Mouse (Mus musculus): ENCODE measurements around the gene Nat9. TPM values are rescaled to one million over a fixed set of nuclear protein-coding genes. Genes with fewer than 3 reads are reported as not detected.

The Nat9 gene
- polyA plus RNA-seq, 1 experiment from 2014 or later = 23.6 TPM

DNA sequence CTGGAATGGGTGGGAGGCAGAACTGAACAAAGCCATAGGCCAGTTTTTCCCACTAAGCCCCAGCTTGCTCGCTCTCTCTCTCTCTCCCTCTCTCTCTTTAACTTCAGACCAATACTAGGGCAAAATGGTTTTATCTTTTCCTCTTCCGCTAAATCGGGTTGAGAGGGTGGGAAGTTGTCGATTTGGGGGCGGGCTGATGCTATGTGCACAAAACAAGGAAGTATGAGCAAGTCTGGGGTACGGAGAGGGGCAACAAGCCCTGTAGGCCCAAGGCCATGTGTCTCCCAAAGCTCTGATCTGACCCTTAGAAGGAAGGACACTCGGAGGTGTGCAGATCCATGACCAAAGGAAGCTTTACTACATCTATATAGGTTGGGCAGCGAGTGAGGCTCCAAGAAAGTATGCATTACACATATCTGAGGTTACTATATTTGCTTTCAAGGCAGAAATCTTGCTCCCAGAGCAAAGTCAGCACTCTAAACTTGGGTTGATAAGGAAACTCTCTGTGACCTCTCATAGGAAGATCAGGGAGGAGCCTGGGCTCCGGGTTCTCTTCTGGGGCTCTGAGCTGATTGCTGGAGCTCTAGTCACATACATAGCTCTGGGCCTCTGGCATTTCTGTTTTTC, 26.0 kb downstream of the Nat9 start:
- Histone ChIP-seq H3K9me3 (no peaks in the 10 kb centered on the region), H3K9ac (no peak overlapping the region), H3K4me1 (peaks cover 38% of the 10 kb centered on the region), H3K27me3 (peaks cover 46% of the 10 kb centered on the region), H3K27ac (no peak overlapping the region), H3K4me3 (no peak overlapping the region), H3K36me3 (no peaks in the 10 kb centered on the region), H3K4me2 (no peak overlapping the region)
- no peak for ATAC-seq (ENCODE audit: insufficient number of reproducible peaks, low FRiP score, low TSS enrichment, low read depth)
- 74% methylated on average over 9 of the region's 9 CpGs for WGBS

- H3K4me1 ChIP-seq = peaks cover 38% of the 10 kb centered on the region
- H3K36me3 ChIP-seq = no peaks in the 10 kb centered on the region
- no peak for ATAC-seq (ENCODE audit: insufficient number of reproducible peaks, low FRiP score, low TSS enrichment, low read depth)
- WGBS = 32% methylated on average over 10 of the region's 10 CpGs
- no peak overlapping the region for H3K4me3 ChIP-seq
- no peak overlapping the region for H3K4me2 ChIP-seq
- H3K9me3 ChIP-seq = no peaks in the 10 kb centered on the region
- no peak overlapping the region for H3K9ac ChIP-seq
- H3K27ac ChIP-seq = no peak overlapping the region
- H3K27me3 ChIP-seq = peaks cover 51% of the 10 kb centered on the region
Observed at GRCm38 (mm10) chr11:115160883-115161577, 26.6 kb downstream of the Nat9 start.

DNA sequence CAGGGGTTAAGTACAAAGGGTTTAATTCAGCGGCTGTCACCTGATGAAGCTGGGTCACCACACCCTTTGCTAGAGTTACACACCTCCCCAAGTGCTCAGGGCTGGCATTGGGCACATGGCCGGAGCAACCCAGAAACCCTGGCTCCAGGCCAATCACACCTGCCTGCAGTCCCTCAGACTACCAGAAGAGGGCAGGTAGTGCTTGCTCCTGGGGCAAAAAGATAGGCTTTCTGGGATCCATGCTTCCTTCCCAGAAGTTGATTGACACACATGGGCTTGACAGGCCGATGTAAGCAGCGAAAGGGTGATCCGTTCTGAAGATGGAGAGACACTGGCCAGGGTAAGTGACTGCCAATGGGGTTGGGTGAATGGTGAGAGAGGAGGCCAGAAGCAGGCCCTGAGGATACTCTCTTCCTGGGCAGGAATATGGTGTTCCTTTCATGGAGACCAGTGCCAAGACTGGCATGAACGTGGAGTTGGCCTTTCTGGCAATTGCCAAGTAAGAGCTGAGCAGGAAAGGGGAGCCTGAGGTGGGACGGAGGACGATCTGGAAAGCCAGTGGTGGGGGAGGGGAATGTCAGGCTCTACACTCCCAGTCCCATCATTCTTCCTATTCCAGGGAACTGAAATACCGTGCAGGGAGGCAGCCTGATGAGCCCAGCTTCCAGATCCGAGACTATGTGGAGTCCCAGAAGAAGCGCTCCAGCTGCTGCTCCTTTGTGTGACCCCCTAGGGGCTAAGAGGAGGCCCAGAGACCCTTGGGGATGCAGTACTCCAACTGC, 27.5 kb downstream of the Nat9 start:
- Histone ChIP-seq H3K9me3 (no peaks in the 10 kb centered on the region), H3K4me2 (no peak overlapping the region), H3K9ac (no peak overlapping the region), H3K4me3 (no peak overlapping the region), H3K27ac (no peak overlapping the region), H3K4me1 (peaks cover 38% of the 10 kb centered on the region), H3K36me3 (no peaks in the 10 kb centered on the region), H3K27me3 (peaks cover 47% of the 10 kb centered on the region)
- 43% methylated on average over 11 of the region's 11 CpGs for WGBS
- no peak for ATAC-seq (ENCODE audit: insufficient number of reproducible peaks, low FRiP score, low TSS enrichment, low read depth)

DNA sequence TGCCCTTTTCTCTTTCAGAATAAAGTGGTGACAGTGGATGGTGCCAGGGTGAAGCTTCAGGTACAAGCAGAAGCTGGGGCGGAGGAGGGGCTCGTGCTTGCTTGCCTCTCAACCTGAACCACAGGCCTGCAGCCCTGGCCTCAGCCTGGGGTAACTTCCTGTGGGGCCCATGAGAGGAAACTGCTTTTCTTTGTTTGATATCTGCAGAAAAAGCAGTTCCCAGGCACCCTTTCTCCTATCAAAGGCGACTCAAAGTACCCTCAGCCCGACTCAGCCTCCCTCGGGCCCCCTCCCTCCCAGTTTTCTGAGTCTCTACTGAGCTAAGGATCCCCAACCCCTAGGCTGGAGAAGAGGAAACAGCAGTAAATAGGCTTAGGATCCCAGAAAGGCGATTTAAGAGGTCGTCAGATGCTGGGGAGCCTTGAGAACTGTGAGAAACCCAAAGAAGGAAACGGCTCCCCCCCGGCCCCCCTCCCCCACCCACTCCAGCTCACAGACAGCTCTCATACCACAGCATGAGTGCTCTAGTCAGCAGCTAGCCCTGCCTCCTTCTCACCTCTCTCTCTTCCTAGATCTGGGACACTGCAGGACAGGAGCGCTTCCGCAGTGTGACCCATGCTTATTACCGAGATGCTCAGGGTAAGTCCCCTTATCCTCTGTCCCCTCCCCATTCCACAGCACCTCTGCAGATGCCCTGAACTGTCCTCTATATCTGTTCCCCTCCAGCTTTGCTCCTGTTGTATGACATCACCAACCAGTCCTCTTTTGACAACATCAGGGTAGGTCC, 29.5 kb downstream of the Nat9 start:
- H3K27ac ChIP-seq = no peak overlapping the region

GRCm38 (mm10) chr11:115155053-115155634, 32.5 kb downstream of the Nat9 start:
- Histone ChIP-seq H3K36me3 (no peaks in the 10 kb centered on the region), H3K9me3 (no peaks in the 10 kb centered on the region), H3K27me3 (peaks cover 45% of the 10 kb centered on the region), H3K9ac (no peak overlapping the region), H3K27ac (no peak overlapping the region), H3K4me2 (no peak overlapping the region), H3K4me1 (peaks cover 32% of the 10 kb centered on the region), H3K4me3 (no peak overlapping the region)
- WGBS = under 1% methylated on average over 5 of the region's 5 CpGs
- ATAC-seq (ENCODE audit: insufficient number of reproducible peaks, low FRiP score, low TSS enrichment, low read depth) = no peak

More for the DNA sequence above, 29.5 kb downstream of the Nat9 start:
- peaks cover 47% of the 10 kb centered on the region for H3K27me3 ChIP-seq
- 29% methylated on average over 12 of the region's 12 CpGs for WGBS
- H3K4me2 ChIP-seq = no peak overlapping the region
- H3K4me3 ChIP-seq = no peak overlapping the region
- H3K36me3 ChIP-seq = no peaks in the 10 kb centered on the region
- no peak overlapping the region for H3K9ac ChIP-seq
- no peak for ATAC-seq (ENCODE audit: insufficient number of reproducible peaks, low FRiP score, low TSS enrichment, low read depth)
- H3K4me1 ChIP-seq = peaks cover 30% of the 10 kb centered on the region
- H3K9me3 ChIP-seq = no peaks in the 10 kb centered on the region

- H3K4me1 ChIP-seq = peaks cover 32% of the 10 kb centered on the region
- no peaks in the 10 kb centered on the region for H3K36me3 ChIP-seq
- WGBS = under 1% methylated on average over 35 of the region's 35 CpGs
- 0 out of 2 replicates have a peak, but pooled peaks have one; percentile 31 for ATAC-seq (ENCODE audit: insufficient number of reproducible peaks, low FRiP score, low TSS enrichment, low read depth)
- no peak overlapping the region for H3K9ac ChIP-seq
- H3K27me3 ChIP-seq = peaks cover 45% of the 10 kb centered on the region
- peak overlapping the region; percentile 38 for H3K4me3 ChIP-seq
- H3K9me3 ChIP-seq = no peaks in the 10 kb centered on the region
- H3K27ac ChIP-seq = no peak overlapping the region
- peak overlapping the region; percentile 47 for H3K4me2 ChIP-seq
Observed at GRCm38 (mm10) chr11:115153699-115154292, 33.9 kb downstream of the Nat9 start.

DNA sequence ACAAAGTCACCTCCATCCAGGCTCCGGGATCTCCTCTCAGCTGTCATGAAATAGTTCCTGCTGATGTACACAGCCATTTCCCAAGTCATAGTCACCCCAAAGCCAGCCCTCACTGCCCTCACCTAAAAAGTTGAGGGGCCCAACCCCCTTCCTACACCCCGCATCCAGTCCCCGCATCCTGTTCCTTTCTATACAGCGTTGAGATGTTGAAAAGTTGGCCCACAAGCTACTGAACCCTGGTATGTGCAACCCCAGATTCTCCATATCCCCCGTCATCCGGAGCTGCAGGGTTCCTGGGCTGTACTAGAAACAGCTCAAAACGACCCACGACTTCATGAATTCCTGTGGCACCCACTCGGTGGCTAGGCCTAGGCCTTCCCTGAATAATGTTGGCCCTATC, 34.6 kb downstream of the Nat9 start:
- Histone ChIP-seq H3K4me2 (no peak overlapping the region), H3K9me3 (no peaks in the 10 kb centered on the region), H3K36me3 (no peaks in the 10 kb centered on the region), H3K4me3 (no peak overlapping the region), H3K9ac (no peak overlapping the region), H3K27me3 (peaks cover 45% of the 10 kb centered on the region), H3K27ac (no peak overlapping the region), H3K4me1 (peaks cover 28% of the 10 kb centered on the region)
- no peak for ATAC-seq (ENCODE audit: insufficient number of reproducible peaks, low FRiP score, low TSS enrichment, low read depth)
- 73% methylated on average over 9 of the region's 9 CpGs for WGBS

- Histone ChIP-seq H3K9me3 (no peaks in the 10 kb centered on the region), H3K36me3 (no peaks in the 10 kb centered on the region), H3K4me2 (peak overlapping the region; percentile 52), H3K9ac (no peak overlapping the region), H3K4me3 (peak overlapping the region; percentile 29), H3K4me1 (peaks cover 24% of the 10 kb centered on the region), H3K27ac (no peak overlapping the region), H3K27me3 (peaks cover 43% of the 10 kb centered on the region)
- no peak for ATAC-seq (ENCODE audit: insufficient number of reproducible peaks, low FRiP score, low TSS enrichment, low read depth)
- WGBS = 5% methylated on average over 15 of the region's 15 CpGs
Observed at GRCm38 (mm10) chr11:115151755-115152429, 35.8 kb downstream of the Nat9 start.

DNA sequence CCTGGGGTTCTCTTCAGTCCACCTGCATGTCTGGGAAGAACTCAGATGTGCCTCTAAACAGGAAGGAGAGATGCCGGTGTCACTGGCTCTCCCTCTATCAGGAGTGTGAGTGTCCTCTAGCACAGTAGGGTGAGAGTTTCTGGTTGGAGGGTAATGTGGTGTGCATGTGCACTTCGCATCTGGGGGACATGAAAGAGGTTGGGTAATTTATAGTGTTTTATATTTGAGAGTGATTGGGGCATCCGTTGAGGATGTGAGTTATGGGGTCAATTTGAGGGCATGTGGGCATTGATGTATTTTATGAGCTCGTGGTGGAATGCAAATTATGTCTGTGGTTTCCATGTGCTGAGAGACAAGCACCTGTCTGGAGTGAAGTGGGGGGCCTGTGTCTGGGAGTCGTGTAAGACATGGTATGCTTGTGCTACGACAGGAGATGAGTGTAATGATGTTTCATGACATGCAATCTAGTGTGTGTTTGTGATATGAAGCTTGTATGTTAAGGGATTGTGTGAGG, 36.9 kb downstream of the Nat9 start:
- Histone ChIP-seq H3K27me3 (peaks cover 36% of the 10 kb centered on the region), H3K9me3 (no peaks in the 10 kb centered on the region), H3K4me2 (no peak overlapping the region), H3K9ac (no peak overlapping the region), H3K36me3 (no peaks in the 10 kb centered on the region), H3K27ac (no peak overlapping the region), H3K4me3 (no peak overlapping the region), H3K4me1 (peaks cover 24% of the 10 kb centered on the region)
- no peak for ATAC-seq (ENCODE audit: insufficient number of reproducible peaks, low FRiP score, low TSS enrichment, low read depth)
- 26% methylated on average over 6 of the region's 6 CpGs for WGBS

DNA sequence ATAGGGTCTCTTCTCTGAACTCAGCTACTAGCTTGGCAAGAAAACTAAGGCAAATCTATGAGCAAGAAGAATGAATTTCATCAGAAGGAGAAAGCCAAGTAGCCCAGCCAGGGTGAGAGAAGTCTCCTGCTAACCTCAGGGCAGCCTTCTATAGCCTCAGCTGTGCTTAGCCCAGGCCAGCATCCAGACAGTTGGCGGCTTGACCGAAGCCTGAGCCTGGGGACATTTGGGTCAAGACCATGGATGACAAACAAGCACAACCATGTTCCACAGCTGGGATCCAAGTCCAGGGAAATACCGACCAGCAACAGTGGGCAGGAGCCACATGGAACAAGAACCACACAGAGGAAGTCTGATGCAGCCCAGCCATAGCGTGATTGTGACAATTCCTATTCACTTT, 39.8 kb downstream of the Nat9 start:
- no peak overlapping the region for H3K4me3 ChIP-seq
- 83% methylated on average over 4 of the region's 4 CpGs for WGBS
- ATAC-seq (ENCODE audit: insufficient number of reproducible peaks, low FRiP score, low TSS enrichment, low read depth) = no peak
- H3K9ac ChIP-seq = no peak overlapping the region
- H3K27me3 ChIP-seq = peaks cover 9% of the 10 kb centered on the region; the same call in 1 of the 2 replicates
- peaks cover 12% of the 10 kb centered on the region for H3K4me1 ChIP-seq
- H3K27ac ChIP-seq = no peak overlapping the region
- no peaks in the 10 kb centered on the region for H3K36me3 ChIP-seq
- H3K9me3 ChIP-seq = no peaks in the 10 kb centered on the region
- H3K4me2 ChIP-seq = no peak overlapping the region
